Mouse (Mus musculus) limb, embryonic 13.5 days (tissue): Measurements from ENCODE around the gene Slc6a13. TPM values are rescaled to one million over a fixed set of nuclear protein-coding genes. Genes with fewer than 3 reads are reported as not detected.

Source experiments
- ATAC-seq: fragments of 200-750 bp; cut with Nextera tagmentation; 2 replicates; pipeline ENCODE4 v1.8.0; 2017; ENCODE audit warnings: low read depth, moderate number of reproducible peaks, moderate TSS enrichment; ENCODE audit not compliant: low FRiP score
- H3K27ac ChIP-seq: fragments of 300-500 bp; sonication (generic); 2 replicates; pipeline ENCODE4 v1.5.1; 2015; ENCODE audit warnings: inconsistent platforms, mild to moderate bottlenecking, moderate library complexity
- H3K27me3 ChIP-seq: fragments of 300-500 bp; sonication (generic); 2 replicates; pipeline ENCODE4 v1.6.1; 2015; ENCODE audit warnings: mild to moderate bottlenecking, inconsistent platforms
- H3K36me3 ChIP-seq: fragments of 300-500 bp; sonication (generic); 2 replicates; pipeline ENCODE4 v1.6.1; 2015; ENCODE audit warnings: inconsistent platforms, mild to moderate bottlenecking, moderate library complexity
- H3K4me1 ChIP-seq: fragments of 300-500 bp; sonication (generic); 2 replicates; pipeline ENCODE4 v1.6.1; 2015; ENCODE audit warnings: inconsistent platforms
- H3K4me2 ChIP-seq: fragments of 300-500 bp; sonication (generic); replicated peaks from 2 replicates; pipeline ENCODE4 v1.6.1; 2015; ENCODE audit warnings: inconsistent platforms, mild to moderate bottlenecking, moderate library complexity
- H3K4me3 ChIP-seq: fragments of 300-500 bp; sonication (generic); 2 replicates; pipeline ENCODE4 v1.5.1; 2015; ENCODE audit warnings: moderate library complexity, mild to moderate bottlenecking, inconsistent platforms
- H3K9ac ChIP-seq: fragments of 300-500 bp; sonication (generic); 2 replicates; pipeline ENCODE4 v1.6.1; 2015; ENCODE audit warnings: mild to moderate bottlenecking, inconsistent platforms
- H3K9me3 ChIP-seq: fragments of 300-500 bp; sonication (generic); 2 replicates; pipeline ENCODE4 v1.6.1; 2016; ENCODE audit warnings: inconsistent platforms
- WGBS: fragments of 180-500 bp; shearing (Covaris S2); methylation state at CpG from one replicate; pipeline ENCODE4 v1.1.7; 2015; 5-methylcytosine and 5-hydroxymethylcytosine counted together
- polyA plus RNA-seq: library from polyadenylated mRNA; unstranded; fragments of >200 nt; fragmentation: Nextera tagmentation; extraction: Ambion mirVana; gene quantifications from 2 replicates; pipeline ENCODE4 v1.2.1, GENCODE M21; 2015

Slc6a13 gene
- 2.0 TPM in 2 replicates for polyA plus RNA-seq

DNA sequence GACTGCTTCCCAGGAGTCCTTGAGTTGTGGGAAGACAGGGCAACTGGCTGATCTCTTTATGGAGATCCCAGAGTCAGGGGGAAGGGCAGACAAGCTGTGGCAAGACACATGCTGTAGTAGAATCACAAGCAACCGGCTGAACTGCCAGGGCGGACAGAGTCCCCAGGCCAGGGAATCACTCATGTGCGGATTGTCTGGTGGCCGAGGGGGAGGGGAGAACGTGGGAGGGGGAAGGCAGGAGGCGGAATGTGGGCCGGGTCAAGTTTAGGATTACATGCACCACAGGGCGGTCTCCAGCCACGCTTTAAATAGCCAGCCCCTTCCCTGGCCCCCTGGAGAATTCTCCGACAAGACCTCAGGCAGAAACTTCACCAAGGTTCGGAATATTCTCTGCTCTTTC, at the start of gene Slc6a13:
TSS of gene Slc6a13 (plus strand) at position 274 of the 400 bp plus-strand sequence.
- H3K27me3 ChIP-seq, result peaks cover 8% of the 10 kb centered on the region
- no peak within 1 kb of the TSS for H3K9ac ChIP-seq
- peak; percentile 82 for ATAC-seq
- H3K9me3 ChIP-seq, result no peaks in the 10 kb centered on the region
- WGBS, result 3% methylated on average over 11 of the region's 11 CpGs
- no peak within 1 kb of the TSS for H3K4me3 ChIP-seq
- H3K4me2 ChIP-seq, result peak within 1 kb of the TSS; percentile 47
- no peaks in the 10 kb centered on the region for H3K36me3 ChIP-seq
- H3K4me1 ChIP-seq, result peaks cover 16% of the 10 kb centered on the region
- H3K27ac ChIP-seq, result no peak within 1 kb of the TSS

DNA sequence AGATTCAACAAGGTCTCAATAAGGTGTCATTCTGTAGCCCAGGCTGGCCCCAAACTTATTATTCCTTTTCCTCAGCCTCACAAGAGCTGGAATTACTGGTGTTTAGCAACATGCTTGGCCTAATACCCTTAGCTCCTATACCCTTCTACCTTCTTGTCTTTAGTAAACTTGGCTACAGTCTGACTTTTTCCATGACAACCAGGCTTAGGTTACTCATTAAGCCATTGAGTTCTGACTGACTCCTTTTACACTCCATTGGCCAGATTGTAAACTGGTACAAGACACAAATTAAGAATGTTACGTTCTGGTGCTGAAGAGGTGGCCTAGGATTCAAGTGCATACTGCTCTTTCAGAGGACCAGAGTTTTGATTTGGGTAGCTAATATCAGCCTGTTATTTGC, 49.6 kb upstream of the Slc6a13 start:
- H3K36me3 ChIP-seq, result no peaks in the 10 kb centered on the region
- no peaks in the 10 kb centered on the region for H3K9me3 ChIP-seq
- H3K4me1 ChIP-seq, result peaks cover 5% of the 10 kb centered on the region; the same call in 1 of the 2 replicates
- no peak overlapping the region for H3K4me3 ChIP-seq
- WGBS, result 70% methylated on average over 1 of the region's 1 CpGs
- no peaks in the 10 kb centered on the region for H3K27me3 ChIP-seq
- ATAC-seq, result no peak
- H3K27ac ChIP-seq, result no peak overlapping the region
- H3K4me2 ChIP-seq, result no peak overlapping the region
- H3K9ac ChIP-seq, result no peak overlapping the region

- Histone ChIP-seq H3K4me1 (peaks cover 5% of the 10 kb centered on the region; the same call in 1 of the 2 replicates), H3K36me3 (no peaks in the 10 kb centered on the region), H3K9me3 (no peaks in the 10 kb centered on the region), H3K9ac (no peak overlapping the region), H3K27me3 (no peaks in the 10 kb centered on the region), H3K4me3 (no peak overlapping the region), H3K4me2 (no peak overlapping the region), H3K27ac (no peak overlapping the region)
- WGBS, result 73% methylated on average over 5 of the region's 5 CpGs
- ATAC-seq, result no peak
Measured at GRCm38 (mm10) chr6:121251256-121251655, 48.8 kb upstream of the Slc6a13 start.

DNA sequence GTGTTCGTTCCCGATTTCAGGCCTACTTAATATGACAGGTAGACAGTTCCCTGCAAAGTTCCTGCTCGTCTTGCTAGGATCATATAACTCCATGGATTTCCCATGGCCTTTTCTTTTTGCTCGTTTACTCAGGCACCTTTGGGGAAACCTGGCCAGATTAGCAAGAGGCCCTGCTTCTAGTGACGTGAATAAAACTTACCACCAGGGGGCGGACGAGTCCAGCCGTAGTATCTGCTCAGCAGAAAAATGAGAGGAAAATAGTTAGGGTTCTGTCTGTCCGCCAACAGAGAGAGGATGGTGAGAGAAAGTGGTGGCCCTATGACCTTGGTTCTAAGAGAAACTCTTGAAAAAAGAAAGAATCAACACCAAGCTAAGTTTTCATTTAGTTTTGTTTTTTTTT, 39.5 kb upstream of the Slc6a13 start:
- H3K36me3 ChIP-seq, result no peaks in the 10 kb centered on the region
- 29% methylated on average over 9 of the region's 9 CpGs for WGBS
- H3K9me3 ChIP-seq, result peaks cover 5% of the 10 kb centered on the region
- ATAC-seq, result no peak
- H3K4me2 ChIP-seq, result no peak overlapping the region
- H3K9ac ChIP-seq, result no peak overlapping the region
- no peak overlapping the region for H3K27ac ChIP-seq
- H3K4me3 ChIP-seq, result no peak overlapping the region
- H3K4me1 ChIP-seq, result no peaks in the 10 kb centered on the region
- H3K27me3 ChIP-seq, result no peaks in the 10 kb centered on the region

DNA sequence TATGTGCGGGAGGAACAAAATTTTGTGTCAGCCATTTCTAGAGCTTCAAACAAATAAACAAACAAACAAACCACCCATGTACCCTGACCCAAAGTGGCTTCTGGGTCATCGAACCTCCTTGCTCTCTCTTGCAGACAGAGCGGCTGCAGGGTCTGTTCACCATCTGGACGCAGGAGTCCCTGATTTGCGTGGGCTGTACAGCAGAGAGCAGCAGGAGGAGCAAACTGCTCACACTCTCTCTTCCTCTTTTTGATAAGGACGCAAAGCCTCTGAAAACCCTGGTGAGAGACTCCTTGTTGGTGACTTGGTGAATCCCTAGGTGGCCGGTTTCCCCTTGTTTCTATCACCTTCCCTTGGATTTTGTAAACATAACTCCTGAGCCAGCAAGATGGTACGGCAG, 38.8 kb upstream of the Slc6a13 start:
- Histone ChIP-seq H3K4me2 (no peak overlapping the region), H3K9me3 (peaks cover 8% of the 10 kb centered on the region), H3K36me3 (no peaks in the 10 kb centered on the region), H3K4me1 (no peaks in the 10 kb centered on the region), H3K4me3 (no peak overlapping the region), H3K27me3 (no peaks in the 10 kb centered on the region), H3K27ac (no peak overlapping the region), H3K9ac (no peak overlapping the region)
- no peak for ATAC-seq
- WGBS, result 83% methylated on average over 8 of the region's 8 CpGs

DNA sequence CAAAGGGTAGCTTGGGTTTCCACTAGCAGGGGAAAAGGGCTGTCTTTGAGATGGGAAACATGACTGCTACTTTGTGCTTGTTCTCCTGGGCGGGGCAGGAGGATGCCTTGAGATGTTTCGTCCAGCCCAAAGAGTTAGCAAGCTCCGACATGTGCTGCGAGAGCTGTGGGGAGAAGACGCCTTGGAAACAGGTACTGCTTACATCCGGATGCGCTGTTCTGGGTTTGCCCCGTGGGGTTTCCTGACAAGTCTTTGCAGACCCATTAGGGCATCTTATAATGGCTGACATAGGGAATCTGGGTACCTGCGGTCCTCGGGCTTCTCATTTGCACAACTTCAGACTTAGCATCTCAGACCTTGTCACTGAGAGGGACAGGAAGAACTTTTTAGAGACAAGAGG, 38.0 kb upstream of the Slc6a13 start:
- 89% methylated on average over 10 of the region's 10 CpGs for WGBS
- ATAC-seq, result no peak
- Histone ChIP-seq H3K4me2 (no peak overlapping the region), H3K27ac (no peak overlapping the region), H3K9ac (no peak overlapping the region), H3K4me1 (no peaks in the 10 kb centered on the region), H3K4me3 (no peak overlapping the region), H3K36me3 (no peaks in the 10 kb centered on the region), H3K27me3 (no peaks in the 10 kb centered on the region), H3K9me3 (peaks cover 8% of the 10 kb centered on the region)

DNA sequence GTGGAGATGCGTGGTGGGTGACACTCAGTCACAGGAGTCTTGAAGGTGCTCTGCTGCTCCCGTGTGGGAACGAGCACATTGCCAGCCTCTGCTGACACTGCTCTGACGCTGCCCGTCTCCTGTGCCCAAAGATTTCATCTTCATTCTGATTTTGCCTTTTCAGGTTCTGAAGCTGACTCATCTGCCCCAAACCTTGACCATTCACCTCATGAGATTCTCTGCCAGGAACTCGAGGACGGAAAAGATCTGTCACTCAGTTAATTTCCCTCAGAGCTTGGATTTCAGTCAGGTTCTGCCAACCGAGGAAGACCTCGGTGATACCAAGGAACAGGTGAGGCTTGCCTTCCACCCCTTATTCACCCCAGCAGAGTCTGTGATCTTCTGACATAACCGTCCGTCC, 37.5 kb upstream of the Slc6a13 start:
- H3K27ac ChIP-seq, result no peak overlapping the region
- H3K9ac ChIP-seq, result no peak overlapping the region
- H3K4me2 ChIP-seq, result no peak overlapping the region
- no peaks in the 10 kb centered on the region for H3K36me3 ChIP-seq
- no peaks in the 10 kb centered on the region for H3K4me1 ChIP-seq
- no peak for ATAC-seq
- H3K9me3 ChIP-seq, result peaks cover 6% of the 10 kb centered on the region
- H3K4me3 ChIP-seq, result no peak overlapping the region
- WGBS, result 90% methylated on average over 11 of the region's 11 CpGs
- no peaks in the 10 kb centered on the region for H3K27me3 ChIP-seq

- H3K27ac ChIP-seq, result no peak overlapping the region
- 89% methylated on average over 6 of the region's 6 CpGs for WGBS
- peaks cover 3% of the 10 kb centered on the region; the same call in 1 of the 2 replicates for H3K9me3 ChIP-seq
- no peak overlapping the region for H3K9ac ChIP-seq
- H3K4me3 ChIP-seq, result no peak overlapping the region
- no peaks in the 10 kb centered on the region for H3K36me3 ChIP-seq
- no peaks in the 10 kb centered on the region for H3K27me3 ChIP-seq
- no peak overlapping the region for H3K4me2 ChIP-seq
- no peak for ATAC-seq
- peaks cover 2% of the 10 kb centered on the region; the same call in 1 of the 2 replicates for H3K4me1 ChIP-seq
Measured at GRCm38 (mm10) chr6:121270156-121270555, 29.9 kb upstream of the Slc6a13 start.

- Histone ChIP-seq H3K9me3 (no peaks in the 10 kb centered on the region), H3K27ac (no peak overlapping the region), H3K36me3 (no peaks in the 10 kb centered on the region), H3K27me3 (no peaks in the 10 kb centered on the region), H3K4me2 (peak overlapping the region; percentile 63), H3K9ac (no peak overlapping the region), H3K4me3 (peak overlapping the region; percentile 43; the same call in 1 of the 2 replicates), H3K4me1 (peaks cover 2% of the 10 kb centered on the region; the same call in 1 of the 2 replicates)
- ATAC-seq, result peak; percentile 22; the same call in 1 of the 2 replicates
- WGBS, result 12% methylated on average over 4 of the region's 4 CpGs
Measured at GRCm38 (mm10) chr6:121271707-121272074, 28.3 kb upstream of the Slc6a13 start.

DNA sequence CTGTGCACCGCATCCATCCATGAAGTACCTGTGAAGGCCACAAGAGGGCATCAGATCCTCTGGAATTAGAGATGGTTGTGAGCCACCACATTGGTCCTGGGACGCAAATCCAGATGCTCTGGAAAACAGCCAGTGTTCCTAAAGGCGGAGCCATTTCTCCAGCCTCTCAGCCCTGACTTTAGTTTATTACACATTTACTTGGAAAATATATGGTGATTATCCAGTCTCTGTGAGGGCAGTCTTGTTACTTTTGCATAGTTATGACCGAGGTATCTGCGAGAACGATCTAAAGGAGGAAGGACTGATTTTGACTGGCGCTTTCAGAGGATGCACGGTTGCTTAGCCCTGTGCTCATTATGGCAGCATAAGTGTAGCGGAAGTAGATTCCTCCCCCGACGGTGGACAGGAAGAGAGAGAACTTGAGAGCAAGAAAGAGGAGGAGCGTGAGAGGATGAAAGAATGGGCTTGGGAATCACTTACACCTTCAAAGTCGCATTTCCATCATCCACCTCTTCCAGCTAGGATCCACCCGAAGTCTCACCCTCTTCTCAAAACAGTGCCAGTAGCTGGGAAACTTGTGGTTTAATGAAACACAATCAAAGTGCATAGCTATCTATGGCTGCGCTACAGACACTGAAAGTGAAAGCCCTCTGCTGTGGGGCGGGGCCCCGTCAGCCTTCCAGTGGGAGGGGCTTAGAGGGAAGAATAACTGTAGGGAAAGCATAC, 27.8 kb upstream of the Slc6a13 start:
- Histone ChIP-seq H3K27me3 (no peaks in the 10 kb centered on the region), H3K4me2 (peak overlapping the region; percentile 63), H3K36me3 (no peaks in the 10 kb centered on the region), H3K4me3 (peak overlapping the region; percentile 43), H3K9me3 (no peaks in the 10 kb centered on the region), H3K27ac (peak overlapping the region; percentile 70), H3K9ac (peak overlapping the region; percentile 21; the same call in 1 of the 2 replicates), H3K4me1 (peaks cover 2% of the 10 kb centered on the region; the same call in 1 of the 2 replicates)
- ATAC-seq, result peak; percentile 93
- WGBS, result 11% methylated on average over 17 of the region's 17 CpGs

DNA sequence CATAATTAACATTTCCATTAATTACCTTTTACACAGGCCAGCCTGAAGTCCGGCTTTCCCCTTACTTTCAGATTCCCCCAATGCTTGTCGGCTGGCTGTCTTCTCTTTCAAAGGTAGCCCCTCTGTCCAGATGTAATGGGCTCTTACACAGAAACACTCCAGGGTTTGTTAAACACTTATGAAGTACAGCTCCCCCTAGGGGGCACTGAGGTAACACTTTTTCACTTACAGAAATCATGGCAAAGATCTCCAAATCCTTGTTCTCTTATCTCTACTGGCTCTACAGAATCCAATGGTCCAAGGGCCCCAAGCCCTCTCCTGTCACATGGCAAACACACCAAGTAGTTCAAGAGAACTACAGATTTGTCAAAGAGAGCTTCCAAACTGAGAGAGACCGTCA, 25.7 kb upstream of the Slc6a13 start:
- Histone ChIP-seq H3K9ac (no peak overlapping the region), H3K27ac (no peak overlapping the region), H3K9me3 (no peaks in the 10 kb centered on the region), H3K4me2 (no peak overlapping the region), H3K4me3 (no peak overlapping the region), H3K4me1 (peaks cover 2% of the 10 kb centered on the region; the same call in 1 of the 2 replicates), H3K27me3 (no peaks in the 10 kb centered on the region), H3K36me3 (no peaks in the 10 kb centered on the region)
- no peak for ATAC-seq
- 77% methylated on average over 3 of the region's 3 CpGs for WGBS

- Histone ChIP-seq H3K4me2 (no peak overlapping the region), H3K4me1 (no peaks in the 10 kb centered on the region), H3K9me3 (no peaks in the 10 kb centered on the region), H3K27me3 (no peaks in the 10 kb centered on the region), H3K36me3 (no peaks in the 10 kb centered on the region), H3K27ac (no peak overlapping the region), H3K9ac (no peak overlapping the region), H3K4me3 (no peak overlapping the region)
- ATAC-seq, result no peak
- 91% methylated on average over 5 of the region's 5 CpGs for WGBS
Measured at GRCm38 (mm10) chr6:121284132-121284531, 15.9 kb upstream of the Slc6a13 start.

- H3K4me1 ChIP-seq, result peaks cover 16% of the 10 kb centered on the region
- H3K4me2 ChIP-seq, result no peak overlapping the region
- no peak overlapping the region for H3K9ac ChIP-seq
- peaks cover 8% of the 10 kb centered on the region for H3K27me3 ChIP-seq
- H3K4me3 ChIP-seq, result no peak overlapping the region
- no peaks in the 10 kb centered on the region for H3K36me3 ChIP-seq
- no peaks in the 10 kb centered on the region for H3K9me3 ChIP-seq
- peak; percentile 57; the same call in 1 of the 2 replicates for ATAC-seq
- H3K27ac ChIP-seq, result no peak overlapping the region
- 52% methylated on average over 7 of the region's 7 CpGs for WGBS
Measured at GRCm38 (mm10) chr6:121299317-121299716, 710 bp upstream of the Slc6a13 start.
